Mouse (Mus musculus) spleen, adult 2 months (tissue): ENCODE data around the gene Ajm1. TPM values are rescaled to one million over a fixed set of nuclear protein-coding genes. Genes with fewer than 3 reads are reported as not detected.
A peak's percentile ranks its signal among the peaks of the same experiment; 100 is the strongest.
"Not testable (repeated sequence)": the region's sequence is repeated elsewhere in the genome, so short reads cannot be mapped to it uniquely, and the experiment has no call there.

Experiments used
- DNase-seq, 2 experiments: peaks; one replicate each; pipeline versions ENCODE4 v3.0.0 to v3.0.0-alpha.2; 2012 to 2021; ENCODE audit warnings: low spot score in 2 of 2, low read depth in 1 of 2
- H3K27ac ChIP-seq: fragments of 200-500 bp; 2 replicates; pipeline ENCODE4 v1.5.1; 2012; ENCODE audit warnings: low read length, inconsistent platforms; ENCODE audit not compliant: insufficient read depth
- H3K27me3 ChIP-seq: fragments of 200-500 bp; 2 replicates; pipeline ENCODE4 v1.6.1; 2012; ENCODE audit warnings: mild to moderate bottlenecking, moderate library complexity, low read length, inconsistent platforms; ENCODE audit not compliant: control insufficient read depth, insufficient read depth
- H3K36me3 ChIP-seq: fragments of 200-500 bp; 2 replicates; pipeline ENCODE4 v1.6.1; 2012; ENCODE audit warnings: mild to moderate bottlenecking, low read length, inconsistent platforms; ENCODE audit not compliant: control insufficient read depth, insufficient read depth
- H3K4me1 ChIP-seq: fragments of 200-500 bp; 2 replicates; pipeline ENCODE4 v1.6.1; 2011; ENCODE audit warnings: inconsistent platforms; ENCODE audit not compliant: control insufficient read depth, insufficient read depth, insufficient read length
- H3K4me3 ChIP-seq: fragments of 200-500 bp; 2 replicates; pipeline ENCODE4 v1.5.1; 2011; ENCODE audit warnings: mild to moderate bottlenecking, inconsistent platforms; ENCODE audit not compliant: insufficient read depth, insufficient read length; ENCODE audit errors: extremely low read depth
- CTCF ChIP-seq: fragments of 200-500 bp; IDR thresholded peaks from 2 replicates; pipeline ENCODE4 v1.5.1; 2011; ENCODE audit warnings: mild to moderate bottlenecking, inconsistent platforms; ENCODE audit not compliant: insufficient read depth, insufficient read length, insufficient replicate concordance; ENCODE audit errors: extremely low read depth
- POLR2A ChIP-seq: fragments of 200-500 bp; IDR thresholded peaks from 2 replicates; pipeline ENCODE4 v1.6.1; 2011; ENCODE audit warnings: low read depth, low read length, inconsistent platforms
- WGBS: fragments of 180-500 bp; shearing (Covaris S2); methylation state at CpG from one replicate; pipeline ENCODE4 v1.1.7; 2018; 5-methylcytosine and 5-hydroxymethylcytosine counted together
- polyA plus RNA-seq: library from polyadenylated mRNA; depleted of rRNA; stranded (reverse); fragments of >200 nt; gene quantifications from 2 replicates; pipeline ENCODE4 v1.2.3, GENCODE M21; 2012

Gene Ajm1
- polyA plus RNA-seq, 1 experiment, result 6.3 TPM

DNA sequence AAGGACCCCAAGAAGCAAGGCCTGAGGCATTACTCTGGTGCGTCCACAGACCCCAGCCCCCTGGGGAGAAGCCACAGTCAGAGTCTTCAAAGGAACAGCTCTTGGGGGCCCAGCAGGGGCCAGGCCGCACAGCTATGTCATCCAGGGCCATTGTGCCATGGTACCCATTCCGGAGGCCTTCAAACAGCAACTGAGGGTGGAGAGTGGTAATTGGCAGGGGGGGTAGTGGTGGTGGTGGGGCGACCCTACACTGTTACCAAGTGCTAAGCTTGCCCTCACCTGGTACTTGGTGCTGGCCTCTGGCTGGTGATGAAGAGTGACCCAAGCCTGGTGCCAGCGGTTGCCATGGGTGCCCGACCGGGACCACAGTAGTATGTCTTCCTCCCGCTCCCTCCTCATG is 15.8 kb downstream of the Ajm1 start:
- no peak overlapping the region for H3K4me3 ChIP-seq
- H3K36me3 ChIP-seq, result peaks cover 26% of the 10 kb centered on the region
- TF ChIP-seq CTCF (no peak), POLR2A (no peak)
- no peaks in the 10 kb centered on the region for H3K27me3 ChIP-seq
- no peak for DNase-seq
- WGBS, result 93% methylated on average over 8 of the region's 8 CpGs
- H3K27ac ChIP-seq, result no peak overlapping the region
- H3K4me1 ChIP-seq, result no peaks in the 10 kb centered on the region

DNA sequence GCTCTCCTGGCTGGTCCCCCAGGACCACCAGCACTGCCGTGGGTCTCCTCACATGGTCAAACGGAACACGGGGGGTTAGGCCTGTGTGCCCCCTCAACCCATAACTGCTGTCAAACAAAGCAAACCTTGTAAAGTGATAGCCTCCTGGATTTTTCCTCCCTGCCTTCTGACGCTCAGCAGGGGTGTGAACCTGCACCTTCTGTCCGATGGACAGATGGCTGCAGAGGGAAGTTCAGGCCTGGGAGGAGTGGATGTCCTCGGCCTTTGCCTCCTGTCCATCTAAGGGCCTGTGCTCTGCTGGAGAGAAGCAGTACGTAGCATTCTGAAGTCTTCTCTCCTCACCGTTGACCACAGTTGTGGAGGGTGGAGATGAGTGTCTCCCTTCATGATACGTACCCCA is 19.6 kb downstream of the Ajm1 start:
- no peak overlapping the region for H3K4me3 ChIP-seq
- peaks cover 32% of the 10 kb centered on the region for H3K36me3 ChIP-seq
- no peak overlapping the region for H3K27ac ChIP-seq
- H3K27me3 ChIP-seq, result no peaks in the 10 kb centered on the region
- peaks cover 8% of the 10 kb centered on the region; the same call in 1 of the 2 replicates for H3K4me1 ChIP-seq
- 94% methylated on average over 9 of the region's 9 CpGs for WGBS
- TF ChIP-seq POLR2A, result no peak
- no peak for TF ChIP-seq CTCF
- no peak for DNase-seq

DNA sequence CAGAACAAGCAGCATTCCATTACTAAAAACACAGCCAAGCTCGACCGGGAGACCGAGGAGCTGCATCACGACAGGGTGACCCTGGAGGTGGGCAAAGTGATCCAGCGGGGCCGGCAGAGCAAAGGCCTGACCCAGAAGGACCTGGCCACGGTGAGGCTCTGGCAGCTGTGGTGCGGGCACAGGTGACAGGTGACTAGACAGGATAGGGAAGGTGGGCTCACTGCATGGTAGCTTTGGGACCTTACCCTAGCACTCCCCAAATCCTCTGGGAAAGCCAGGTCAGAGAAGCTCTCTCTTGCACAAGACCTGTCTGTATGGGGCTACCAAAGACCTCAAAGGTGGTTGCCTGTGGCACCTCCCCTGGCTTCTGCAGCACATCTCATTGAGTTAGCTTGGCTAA is 21.0 kb downstream of the Ajm1 start:
- TF ChIP-seq CTCF, result no peak
- no peak for TF ChIP-seq POLR2A
- peaks cover 32% of the 10 kb centered on the region for H3K36me3 ChIP-seq
- WGBS, result 94% methylated on average over 8 of the region's 8 CpGs
- H3K27me3 ChIP-seq, result no peaks in the 10 kb centered on the region
- no peak overlapping the region for H3K4me3 ChIP-seq
- H3K4me1 ChIP-seq, result peaks cover 8% of the 10 kb centered on the region; the same call in 1 of the 2 replicates
- no peak for DNase-seq
- H3K27ac ChIP-seq, result no peak overlapping the region

DNA sequence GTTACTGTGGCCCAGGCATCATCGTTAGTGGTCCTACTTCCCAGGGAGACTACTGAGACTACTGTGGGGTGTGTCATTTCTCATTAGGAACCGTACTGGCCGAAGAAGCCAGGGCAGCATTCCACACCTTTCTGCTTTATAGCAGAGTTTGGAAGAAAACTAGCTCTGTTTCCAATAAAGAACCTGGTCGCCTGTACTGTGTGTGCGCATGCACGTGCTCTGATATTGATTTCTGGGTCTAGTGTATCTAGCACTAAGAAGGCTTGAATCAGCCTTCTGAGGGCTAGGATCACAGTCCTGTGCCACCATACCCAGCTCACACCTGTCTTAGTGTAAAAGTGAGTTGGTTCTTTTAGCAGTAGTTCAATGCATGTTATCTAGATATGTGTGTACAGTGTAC is 22.8 kb downstream of the Ajm1 start:
- H3K36me3 ChIP-seq, result peaks cover 28% of the 10 kb centered on the region
- no peak overlapping the region for H3K27ac ChIP-seq
- peaks cover 8% of the 10 kb centered on the region; the same call in 1 of the 2 replicates for H3K4me1 ChIP-seq
- no peak for DNase-seq
- no peaks in the 10 kb centered on the region for H3K27me3 ChIP-seq
- no peak for TF ChIP-seq CTCF
- no peak for TF ChIP-seq POLR2A
- WGBS, result 80% methylated on average over 6 of the region's 6 CpGs
- no peak overlapping the region for H3K4me3 ChIP-seq

DNA sequence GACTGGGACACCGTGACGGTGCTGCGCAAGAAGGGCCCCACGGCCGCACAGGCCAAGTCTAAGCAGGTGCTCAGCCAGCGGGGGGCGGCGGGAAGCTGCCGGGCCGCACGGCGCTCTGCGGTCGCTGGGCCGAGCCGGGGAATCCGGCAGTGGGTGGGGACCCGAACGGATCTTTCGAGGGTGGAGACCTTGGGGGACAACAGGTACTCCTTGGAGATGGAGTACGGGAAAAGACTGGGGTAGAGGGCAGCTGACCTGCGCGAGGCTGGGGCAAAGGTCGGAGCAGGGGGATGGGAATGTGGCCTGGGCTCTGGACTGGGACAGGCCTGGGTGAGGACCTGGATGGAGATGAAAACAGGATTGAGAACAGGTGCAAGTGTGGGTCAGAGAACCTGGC is 23.6 kb downstream of the Ajm1 start:
- H3K27ac ChIP-seq, result peak overlapping the region; percentile 56
- no peak for DNase-seq
- 1% methylated on average over 23 of the region's 24 CpGs for WGBS

DNA sequence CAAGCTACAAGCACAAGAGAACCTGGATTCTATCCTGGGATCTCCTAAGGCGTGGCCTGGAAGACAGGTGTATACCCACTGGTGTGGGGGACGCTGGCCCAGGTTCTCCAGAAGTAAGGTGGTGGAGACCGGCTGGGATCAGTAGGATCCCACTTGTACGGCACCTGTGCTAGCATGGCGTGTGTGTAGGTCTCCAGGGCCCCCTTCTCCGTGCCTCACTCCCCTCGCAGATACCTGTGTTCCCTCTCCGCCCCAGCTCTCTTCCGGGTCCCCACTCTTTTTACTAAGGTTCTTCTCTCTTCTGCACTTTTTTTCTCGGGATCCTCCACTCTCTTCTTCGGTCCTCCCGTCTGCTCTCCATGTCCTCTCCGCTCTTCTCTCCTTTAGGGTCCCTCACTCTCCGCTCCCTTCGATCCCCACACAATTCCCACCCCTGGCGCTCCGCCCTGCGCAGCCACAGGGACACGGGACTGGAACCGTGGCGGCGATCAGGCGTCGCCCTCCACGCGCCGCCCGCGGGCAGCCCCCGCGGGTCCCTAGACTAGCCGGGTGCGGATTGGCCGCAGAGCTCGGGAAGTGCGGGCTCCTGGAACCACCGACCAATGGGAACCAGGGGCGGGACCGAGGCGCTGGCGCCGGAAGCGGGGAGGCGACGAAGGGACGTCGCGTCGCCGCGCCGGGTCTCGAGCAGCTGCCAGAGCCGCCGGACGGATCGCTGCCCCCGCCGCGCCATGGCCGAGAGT is 24.2 kb downstream of the Ajm1 start, which contains the start of gene Edf1:
TSS of gene Edf1 (plus strand) at position 627 of the 743 bp plus-strand sequence.
- Histone ChIP-seq H3K4me1 (peaks cover 8% of the 10 kb centered on the region; the same call in 1 of the 2 replicates), H3K27ac (peak within 1 kb of the TSS; percentile 75), H3K27me3 (no peaks in the 10 kb centered on the region), H3K4me3 (peak within 1 kb of the TSS; percentile 78), H3K36me3 (peaks cover 18% of the 10 kb centered on the region)
- under 1% methylated on average over 61 of the region's 61 CpGs for WGBS
- TF ChIP-seq POLR2A (peak; percentile 66), CTCF (no peak)
- DNase-seq, result peak; percentile 73 to 92

More for the DNA sequence above, 23.6 kb downstream of the Ajm1 start:
- peak overlapping the region; percentile 78 for H3K4me3 ChIP-seq
- no peak for TF ChIP-seq POLR2A
- no peak for TF ChIP-seq CTCF
- peaks cover 23% of the 10 kb centered on the region for H3K36me3 ChIP-seq
- peaks cover 8% of the 10 kb centered on the region; the same call in 1 of the 2 replicates for H3K4me1 ChIP-seq
- no peaks in the 10 kb centered on the region for H3K27me3 ChIP-seq

DNA sequence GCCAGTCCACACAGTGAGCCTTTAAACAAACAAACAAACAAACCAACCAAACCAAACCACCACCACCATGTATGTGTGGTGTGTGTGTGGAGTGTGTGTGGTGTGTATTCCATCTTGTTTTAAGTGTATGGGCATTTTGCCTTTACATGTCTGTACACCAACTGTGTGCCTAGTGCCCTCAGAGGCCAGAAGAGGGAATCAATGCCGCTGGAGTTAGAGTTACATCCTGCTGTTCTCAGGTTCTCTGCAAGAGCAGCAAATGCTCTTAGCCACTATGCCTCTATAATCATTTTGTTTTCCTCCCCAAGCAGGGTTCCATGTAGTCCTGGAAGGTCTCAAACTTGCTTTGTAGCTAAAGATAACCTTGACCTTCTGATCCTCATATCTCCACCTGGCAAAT is 25.3 kb downstream of the Ajm1 start:
- no peak for DNase-seq
- Histone ChIP-seq H3K27me3 (no peaks in the 10 kb centered on the region), H3K36me3 (peaks cover 8% of the 10 kb centered on the region; the same call in 1 of the 2 replicates), H3K4me3 (no peak overlapping the region), H3K4me1 (peaks cover 8% of the 10 kb centered on the region; the same call in 1 of the 2 replicates), H3K27ac (no peak overlapping the region)
- WGBS, result 71% methylated on average over 1 of the region's 1 CpGs
- TF ChIP-seq POLR2A (no peak), CTCF (no peak)

DNA sequence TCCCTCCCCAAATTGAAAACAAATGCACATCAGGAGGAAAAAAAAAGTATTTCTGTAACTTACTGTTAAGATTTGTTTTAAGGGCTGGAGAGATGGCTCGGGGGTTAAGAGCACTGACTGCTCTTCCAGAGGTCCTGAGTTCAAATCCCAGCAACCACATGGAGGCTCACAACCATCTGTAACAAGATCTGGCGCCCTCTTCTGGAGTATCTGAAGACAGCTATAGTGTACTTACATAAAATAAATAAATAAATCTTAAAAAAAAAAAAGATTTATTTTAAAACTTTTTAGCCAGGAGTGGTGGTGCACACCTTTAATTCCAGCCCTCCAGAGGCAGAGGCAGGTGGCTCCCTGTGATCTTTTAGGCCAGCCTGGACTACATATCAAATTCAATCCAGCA is 26.1 kb downstream of the Ajm1 start:
- H3K4me1 ChIP-seq, H3K4me3 ChIP-seq, H3K27me3 ChIP-seq, H3K27ac ChIP-seq, H3K36me3 ChIP-seq, DNase-seq: not testable (repeated sequence)
- 63% methylated on average over 2 of the region's 2 CpGs for WGBS

DNA sequence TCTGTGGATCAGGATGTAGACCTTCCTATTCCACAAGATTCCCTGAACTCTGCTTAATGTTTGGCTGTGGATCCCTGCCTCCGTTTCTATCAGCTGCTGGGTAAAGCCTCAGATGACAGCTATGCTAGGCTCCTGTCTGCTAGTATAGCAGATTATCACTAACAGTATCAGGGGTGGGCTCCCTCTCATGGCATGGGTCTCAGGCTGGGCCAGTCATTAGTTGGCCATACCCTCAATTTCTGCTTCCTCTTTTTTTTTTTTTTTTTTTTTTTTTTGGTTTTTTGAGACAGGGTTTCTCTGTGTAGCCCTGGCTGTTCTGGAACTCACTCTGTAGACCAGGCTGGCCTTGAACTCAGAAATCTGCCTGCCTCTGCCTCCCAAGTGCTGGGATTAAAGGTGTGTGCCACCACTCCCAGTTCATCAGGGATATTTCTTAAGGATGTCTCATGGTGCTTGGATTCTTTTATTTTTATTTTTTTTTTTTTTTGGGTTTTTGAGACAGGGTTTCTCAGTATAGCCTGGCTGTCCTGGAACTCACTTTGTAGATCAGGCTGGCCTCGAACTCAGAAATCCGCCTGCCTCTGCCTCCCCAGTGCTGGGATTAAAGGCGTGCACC is 28.3 kb downstream of the Ajm1 start:
- not testable (repeated sequence) for H3K27me3 ChIP-seq, H3K4me3 ChIP-seq, H3K27ac ChIP-seq, DNase-seq, H3K36me3 ChIP-seq
- peaks cover 13% of the 10 kb centered on the region; the same call in 1 of the 2 replicates for H3K4me1 ChIP-seq
- WGBS, result 87% methylated on average over 4 of the region's 4 CpGs
